Mouse (Mus musculus) hindbrain, embryonic 16.5 days (tissue): ENCODE data around the gene Spindoc. TPM values are rescaled to one million over a fixed set of nuclear protein-coding genes. Genes with fewer than 3 reads are reported as not detected.
A peak's percentile ranks its signal among the peaks of the same experiment; 100 is the strongest.
"Not testable (repeated sequence)": the region's sequence is repeated elsewhere in the genome, so short reads cannot be mapped to it uniquely, and the experiment has no call there.

Source experiments
- ATAC-seq: fragments of 200-750 bp; cut with Nextera tagmentation; 2 replicates; pipeline ENCODE4 v1.8.0; 2017; ENCODE audit warnings: moderate TSS enrichment, moderate library complexity
- H3K27ac ChIP-seq: fragments of 300-500 bp; sonication (generic); 2 replicates; pipeline ENCODE4 v1.5.1; 2014; ENCODE audit warnings: low read depth, mild to moderate bottlenecking, control low read depth, low read length, moderate library complexity
- H3K27me3 ChIP-seq: fragments of 300-500 bp; sonication (generic); replicated peaks from 2 replicates; pipeline ENCODE4 v1.6.1; 2014; ENCODE audit warnings: low read length; ENCODE audit not compliant: control insufficient read depth, insufficient read depth
- H3K36me3 ChIP-seq: fragments of 300-500 bp; sonication (generic); 2 replicates; pipeline ENCODE4 v1.6.1; 2014; ENCODE audit warnings: mild to moderate bottlenecking, low read length, moderate library complexity, mixed read lengths; ENCODE audit not compliant: control insufficient read depth, insufficient read depth
- H3K4me1 ChIP-seq: fragments of 300-500 bp; sonication (generic); 2 replicates; pipeline ENCODE4 v1.6.1; 2014; ENCODE audit warnings: low read depth, low read length; ENCODE audit not compliant: control insufficient read depth, insufficient read depth
- H3K4me2 ChIP-seq: fragments of 300-500 bp; sonication (generic); 2 replicates; pipeline ENCODE4 v1.6.1; 2014; ENCODE audit warnings: mild to moderate bottlenecking, low read length, control low read depth, moderate library complexity
- H3K4me3 ChIP-seq: fragments of 300-500 bp; sonication (generic); 2 replicates; pipeline ENCODE4 v1.5.1; 2014; ENCODE audit warnings: mild to moderate bottlenecking, low read length, control low read depth, moderate library complexity
- H3K9ac ChIP-seq: fragments of 300-500 bp; sonication (generic); 2 replicates; pipeline ENCODE4 v1.6.1; 2014; ENCODE audit warnings: low read depth, mild to moderate bottlenecking, control low read depth, low read length, moderate library complexity
- H3K9me3 ChIP-seq: fragments of 300-500 bp; sonication (generic); 2 replicates; pipeline ENCODE4 v1.6.1; 2014; ENCODE audit warnings: mild to moderate bottlenecking, low read length, moderate library complexity; ENCODE audit not compliant: control insufficient read depth
- WGBS: fragments of 180-500 bp; shearing (Covaris S2); extraction: QIAGEN DNeasy Blood & Tissue Kit; methylation state at CpG from one replicate; pipeline ENCODE4 v1.1.7; 2014; 5-methylcytosine and 5-hydroxymethylcytosine counted together
- polyA plus RNA-seq: library from polyadenylated mRNA; unstranded; fragments of >200 nt; fragmentation: Nextera tagmentation; extraction: Ambion mirVana; gene quantifications from 2 replicates; pipeline ENCODE4 v1.2.1, GENCODE M21; 2015

Gene Spindoc
- polyA plus RNA-seq, 1 experiment from 2014 or later: 23.4 TPM

DNA sequence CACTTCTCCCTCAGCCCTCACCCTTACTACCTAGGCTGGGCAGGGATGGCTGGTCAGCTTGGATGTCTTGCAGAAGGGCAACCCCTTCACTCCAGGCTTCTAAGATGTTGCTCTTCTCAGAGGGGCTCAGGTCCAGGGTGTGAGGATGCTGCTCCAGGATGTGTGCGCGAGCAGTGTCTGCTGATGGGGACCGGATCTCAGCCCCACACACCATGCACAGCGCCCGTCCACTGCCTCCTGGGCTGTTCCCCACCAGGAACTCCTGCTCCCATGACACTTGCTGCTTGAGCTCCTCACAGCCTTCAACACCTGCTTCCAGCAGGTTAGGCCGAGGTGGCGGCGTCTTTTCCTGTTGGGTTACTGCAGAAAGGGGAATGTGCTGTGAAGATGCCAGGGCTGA is 8.3 kb downstream of the Spindoc start:
- no peak overlapping the region for H3K27ac ChIP-seq
- 99% methylated on average over 8 of the region's 8 CpGs for WGBS
- H3K9me3 ChIP-seq: no peaks in the 10 kb centered on the region
- no peak overlapping the region for H3K4me2 ChIP-seq
- H3K27me3 ChIP-seq: no peaks in the 10 kb centered on the region
- no peak overlapping the region for H3K9ac ChIP-seq
- peaks cover 50% of the 10 kb centered on the region for H3K36me3 ChIP-seq
- H3K4me3 ChIP-seq: no peak overlapping the region
- 0 out of 2 replicates have a peak, but pooled peaks have one; percentile 42 for ATAC-seq
- peaks cover 2% of the 10 kb centered on the region for H3K4me1 ChIP-seq

DNA sequence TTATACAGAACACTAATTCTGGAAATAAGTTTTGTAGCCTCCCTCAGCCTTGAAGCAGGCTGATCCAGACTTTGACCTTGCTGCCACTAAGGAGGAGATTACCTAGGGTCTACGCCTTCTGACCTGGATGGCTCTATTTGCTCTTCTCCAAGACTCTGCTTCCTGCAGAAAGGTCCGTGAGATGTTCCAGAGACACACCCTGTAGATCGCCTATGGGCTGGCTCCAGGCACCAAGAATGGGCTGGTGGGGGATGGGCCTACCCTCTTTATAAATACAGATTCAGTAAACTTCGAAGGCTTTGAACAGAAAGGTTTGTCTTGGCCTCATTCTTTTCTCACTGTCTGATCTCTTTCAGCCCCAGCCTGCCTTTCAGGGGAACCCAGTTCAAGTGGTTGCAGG is 13.3 kb downstream of the Spindoc start:
- H3K27ac ChIP-seq, H3K4me1 ChIP-seq, H3K27me3 ChIP-seq, H3K4me3 ChIP-seq, H3K9me3 ChIP-seq, H3K4me2 ChIP-seq, ATAC-seq, H3K9ac ChIP-seq: not testable (repeated sequence)
- WGBS: 87% methylated on average over 4 of the region's 4 CpGs
- peaks cover 57% of the 10 kb centered on the region for H3K36me3 ChIP-seq

DNA sequence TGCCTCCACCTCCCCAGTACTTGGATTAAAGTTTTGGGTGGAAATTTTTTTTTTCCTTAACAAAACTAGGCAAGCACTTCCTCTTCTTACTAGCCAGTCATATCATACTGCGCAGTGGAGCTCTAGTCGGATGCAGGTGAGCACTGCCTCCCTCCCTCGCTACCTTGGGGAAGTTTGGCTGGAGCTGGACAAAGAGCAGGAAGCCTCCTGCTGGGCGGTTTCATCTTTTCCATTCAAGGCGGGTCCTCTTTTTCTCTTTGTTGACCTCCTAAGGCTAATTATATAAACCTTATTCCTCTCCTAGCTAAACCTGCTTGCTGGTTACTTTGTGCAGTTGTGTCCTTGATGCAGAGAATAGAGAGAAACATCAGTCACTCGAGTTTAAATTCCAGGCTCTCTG is 29.2 kb downstream of the Spindoc start:
- no peak overlapping the region for H3K27ac ChIP-seq
- H3K9me3 ChIP-seq: no peaks in the 10 kb centered on the region
- H3K36me3 ChIP-seq: peaks cover 13% of the 10 kb centered on the region
- no peaks in the 10 kb centered on the region for H3K4me1 ChIP-seq
- WGBS: 52% methylated on average over 6 of the region's 6 CpGs
- H3K9ac ChIP-seq: no peak overlapping the region
- no peaks in the 10 kb centered on the region for H3K27me3 ChIP-seq
- no peak overlapping the region for H3K4me3 ChIP-seq
- H3K4me2 ChIP-seq: no peak overlapping the region
- no peak for ATAC-seq

DNA sequence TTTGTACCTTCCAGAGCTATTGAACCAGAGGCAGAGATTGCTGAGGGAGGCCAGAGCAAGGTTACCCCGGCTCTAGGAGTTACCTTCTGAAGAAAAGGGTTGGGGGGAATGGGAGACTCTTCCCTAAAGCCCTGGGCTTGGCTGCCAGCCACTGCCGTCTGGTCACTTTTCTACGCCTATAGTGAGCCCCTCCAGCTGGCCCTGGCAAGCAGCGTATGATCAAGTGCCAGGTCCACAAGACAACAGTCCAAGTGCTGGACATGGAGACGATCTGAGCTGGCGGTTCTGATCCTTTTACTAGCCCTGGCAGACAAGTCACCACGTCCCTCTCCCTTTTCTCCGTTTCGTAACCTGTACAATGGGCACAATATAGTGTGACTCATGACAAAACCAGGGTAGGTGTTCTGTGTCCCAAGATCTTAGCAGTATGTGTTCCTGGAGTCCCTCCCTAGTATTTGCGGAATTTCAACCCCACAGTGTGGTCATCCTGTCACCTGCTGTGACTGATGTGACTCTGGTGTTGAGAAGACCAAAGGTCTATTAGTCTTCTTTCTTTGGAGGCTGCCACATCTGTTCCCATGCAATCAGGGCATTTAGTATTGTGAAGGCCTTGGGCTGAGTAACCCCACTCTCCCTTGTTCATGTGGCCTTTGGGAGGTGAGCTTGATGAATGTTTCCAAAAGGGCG is 29.8 kb downstream of the Spindoc start:
- no peaks in the 10 kb centered on the region for H3K9me3 ChIP-seq
- H3K27me3 ChIP-seq: no peaks in the 10 kb centered on the region
- no peak overlapping the region for H3K9ac ChIP-seq
- H3K4me1 ChIP-seq: no peaks in the 10 kb centered on the region
- 60% methylated on average over 11 of the region's 11 CpGs for WGBS
- no peak overlapping the region for H3K27ac ChIP-seq
- H3K36me3 ChIP-seq: peaks cover 6% of the 10 kb centered on the region
- no peak overlapping the region for H3K4me3 ChIP-seq
- H3K4me2 ChIP-seq: no peak overlapping the region
- peak; percentile 69; the same call in 1 of the 2 replicates for ATAC-seq

DNA sequence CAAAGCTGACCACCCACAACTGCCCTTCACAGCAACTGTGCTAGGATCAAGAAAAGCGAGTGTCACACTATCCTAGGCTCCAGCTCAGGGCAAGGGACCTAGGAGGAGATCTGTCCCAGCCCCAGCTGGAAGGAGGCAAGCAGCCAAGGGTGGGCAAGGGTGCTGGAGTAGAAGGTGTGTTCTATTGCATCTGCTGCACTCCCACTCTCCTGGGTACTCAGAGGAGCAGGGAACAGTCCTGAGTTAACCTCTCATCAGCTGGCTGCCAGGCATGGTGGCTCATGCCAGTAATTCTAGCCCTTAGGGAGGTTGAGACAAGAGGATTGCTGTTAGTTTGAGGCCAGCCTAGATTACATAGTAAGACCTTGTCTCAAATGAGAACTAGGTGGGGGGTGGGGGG is 32.8 kb downstream of the Spindoc start:
- Histone ChIP-seq H3K36me3 (no peaks in the 10 kb centered on the region), H3K4me3 (no peak overlapping the region), H3K9ac (no peak overlapping the region), H3K27me3 (no peaks in the 10 kb centered on the region), H3K4me2 (no peak overlapping the region), H3K9me3 (no peaks in the 10 kb centered on the region), H3K27ac (no peak overlapping the region), H3K4me1 (no peaks in the 10 kb centered on the region)
- WGBS: 38% methylated on average over 1 of the region's 1 CpGs
- no peak for ATAC-seq

DNA sequence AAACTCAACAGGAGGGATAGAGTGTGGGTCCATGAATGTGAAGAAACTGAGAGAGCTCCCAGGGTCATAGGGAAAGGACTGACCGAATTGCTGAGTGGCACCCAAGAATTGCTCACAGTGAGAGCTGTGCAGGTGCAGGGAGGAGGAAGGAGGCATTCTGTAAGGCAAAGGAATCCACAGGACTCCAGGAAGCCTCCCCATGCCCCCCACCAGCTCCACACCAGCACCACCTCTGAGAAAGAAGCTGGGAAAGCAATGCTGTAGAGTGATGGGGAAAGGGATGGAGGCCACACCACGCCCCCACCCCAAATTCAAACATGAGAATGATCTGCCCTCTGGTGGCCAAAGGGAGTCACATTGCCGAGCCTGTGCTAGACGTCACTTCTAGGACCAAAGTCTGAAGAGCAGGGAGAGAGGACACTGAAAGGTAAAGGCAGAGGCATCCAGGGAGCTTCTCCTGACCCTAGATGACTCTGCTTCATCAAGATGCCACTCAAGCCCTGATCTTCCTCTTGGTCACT is 37.5 kb downstream of the Spindoc start:
- ATAC-seq: no peak

DNA sequence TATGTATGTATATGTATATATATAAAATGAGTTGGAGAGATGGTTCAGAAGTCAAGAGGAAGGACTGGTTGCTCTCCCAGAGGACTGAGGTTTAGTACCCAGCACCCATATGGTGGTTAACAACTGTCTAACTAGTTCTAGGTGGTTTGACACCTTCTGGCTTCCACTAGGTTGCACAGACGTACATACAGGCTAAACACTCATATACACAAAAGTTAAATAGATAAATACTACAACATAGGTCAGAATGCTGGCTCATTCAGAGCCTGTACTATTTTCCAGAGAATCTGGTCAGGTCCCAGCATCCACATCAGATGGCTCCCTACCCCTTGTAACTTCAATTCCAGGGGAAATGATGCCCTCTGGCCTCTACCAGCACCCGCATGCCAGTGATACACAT is 40.1 kb downstream of the Spindoc start:
- no peak for ATAC-seq
- Histone ChIP-seq H3K27ac (no peak overlapping the region), H3K4me2 (no peak overlapping the region), H3K9ac (0 out of 2 replicates have a peak overlapping the region, but pooled peaks have one; percentile 8), H3K4me1 (peaks cover 30% of the 10 kb centered on the region), H3K36me3 (no peaks in the 10 kb centered on the region), H3K4me3 (no peak overlapping the region), H3K9me3 (no peaks in the 10 kb centered on the region), H3K27me3 (no peaks in the 10 kb centered on the region)
- WGBS: 84% methylated on average over 2 of the region's 2 CpGs

More for the DNA sequence above, 37.5 kb downstream of the Spindoc start:
- H3K9ac ChIP-seq: no peak overlapping the region
- H3K27me3 ChIP-seq: no peaks in the 10 kb centered on the region
- H3K27ac ChIP-seq: no peak overlapping the region
- peaks cover 4% of the 10 kb centered on the region for H3K4me1 ChIP-seq
- WGBS: 20% methylated on average over 4 of the region's 4 CpGs
- H3K36me3 ChIP-seq: no peaks in the 10 kb centered on the region
- H3K4me3 ChIP-seq: no peak overlapping the region
- H3K9me3 ChIP-seq: no peaks in the 10 kb centered on the region
- H3K4me2 ChIP-seq: no peak overlapping the region

DNA sequence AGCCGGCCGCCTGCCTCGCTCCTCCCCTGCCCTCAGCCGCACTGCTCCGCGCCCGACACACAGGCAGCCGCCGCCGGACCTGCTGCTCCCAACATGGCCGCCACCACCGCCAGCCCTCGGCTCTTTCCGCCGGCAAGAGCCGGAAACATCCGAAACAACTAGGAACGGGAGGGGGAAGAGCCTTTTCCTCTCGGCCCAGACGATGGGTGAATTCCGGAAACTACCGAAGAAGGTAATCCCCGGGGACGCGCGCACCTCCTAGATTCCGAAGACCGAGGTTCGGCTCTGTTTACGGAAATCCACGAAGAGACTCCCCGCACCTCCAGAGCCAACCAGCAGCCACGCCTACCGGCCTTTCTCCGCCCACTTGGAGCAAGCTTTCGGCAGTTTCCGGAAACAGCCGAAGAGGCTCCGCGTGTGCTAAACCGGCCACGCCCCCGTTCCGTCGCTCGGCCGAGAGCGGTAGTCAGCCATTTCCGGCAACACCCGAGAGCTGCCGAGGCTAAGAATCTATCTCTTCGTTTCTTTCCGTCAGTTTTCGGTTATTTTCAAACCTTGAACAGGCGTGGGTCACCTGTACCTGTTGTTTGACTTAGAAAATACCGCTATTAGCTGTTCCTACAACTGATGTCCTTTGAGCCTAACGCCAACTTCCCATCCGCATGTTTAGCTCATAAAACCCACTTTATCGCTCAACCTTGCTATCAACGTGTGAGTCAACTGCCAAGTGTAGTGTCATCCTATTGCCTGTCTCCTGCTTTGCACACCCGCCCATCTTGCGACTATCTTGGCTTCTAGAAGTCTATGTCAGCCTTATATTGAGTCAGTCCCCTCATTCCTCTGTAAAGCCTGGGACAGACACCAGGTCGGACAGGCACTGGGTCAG is 41.0 kb downstream of the Spindoc start, which contains the start of gene Mark2:
Mark2 (minus strand) TSS at position 349 of the 886 bp plus-strand sequence.
- WGBS: 2% methylated on average over 61 of the region's 63 CpGs
- no peaks in the 10 kb centered on the region for H3K36me3 ChIP-seq
- no peaks in the 10 kb centered on the region for H3K9me3 ChIP-seq
- H3K4me1 ChIP-seq: peaks cover 33% of the 10 kb centered on the region
- peak within 1 kb of the TSS; percentile 89 for H3K9ac ChIP-seq
- H3K4me2 ChIP-seq: peak within 1 kb of the TSS; percentile 90
- peak within 1 kb of the TSS; percentile 87 for H3K27ac ChIP-seq
- no peaks in the 10 kb centered on the region for H3K27me3 ChIP-seq
- ATAC-seq: peak; percentile 95
- H3K4me3 ChIP-seq: peak within 1 kb of the TSS; percentile 95
